Mouse (Mus musculus) hindbrain, embryonic 15.5 days (tissue): ENCODE data around the gene Cct4. TPM values are rescaled to one million over a fixed set of nuclear protein-coding genes. Genes with fewer than 3 reads are reported as not detected.
A peak's percentile ranks its signal among the peaks of the same experiment; 100 is the strongest.

Experiments used
- ATAC-seq: fragments of 200-750 bp; cut with Nextera tagmentation; 2 replicates; pipeline ENCODE4 v1.8.0; 2017; ENCODE audit warnings: low read depth, moderate number of reproducible peaks, moderate TSS enrichment; ENCODE audit not compliant: low FRiP score
- H3K27ac ChIP-seq: fragments of 300-500 bp; sonication (generic); replicated peaks from 2 replicates; pipeline ENCODE4 v1.5.1; 2015; ENCODE audit warnings: mild to moderate bottlenecking, inconsistent platforms
- H3K27me3 ChIP-seq: fragments of 300-500 bp; sonication (generic); 2 replicates; pipeline ENCODE4 v1.6.1; 2015; ENCODE audit warnings: control low read depth, inconsistent platforms
- H3K36me3 ChIP-seq: fragments of 300-500 bp; sonication (generic); 2 replicates; pipeline ENCODE4 v1.6.1; 2015; ENCODE audit warnings: control low read depth, inconsistent platforms
- H3K4me1 ChIP-seq: fragments of 300-500 bp; sonication (generic); replicated peaks from 2 replicates; pipeline ENCODE4 v1.6.1; 2015; ENCODE audit warnings: control low read depth, inconsistent platforms
- H3K4me2 ChIP-seq: fragments of 300-500 bp; sonication (generic); 2 replicates; pipeline ENCODE4 v1.6.1; 2015; ENCODE audit warnings: moderate library complexity, mild to moderate bottlenecking, inconsistent platforms
- H3K4me3 ChIP-seq: fragments of 300-500 bp; sonication (generic); 2 replicates; pipeline ENCODE4 v1.5.1; 2015; ENCODE audit warnings: mild to moderate bottlenecking, inconsistent platforms
- H3K9ac ChIP-seq: fragments of 300-500 bp; sonication (generic); 2 replicates; pipeline ENCODE4 v1.6.1; 2015; ENCODE audit warnings: inconsistent platforms
- H3K9me3 ChIP-seq: fragments of 300-500 bp; sonication (generic); 2 replicates; pipeline ENCODE4 v1.6.1; 2016; ENCODE audit warnings: control low read depth, inconsistent platforms
- WGBS: fragments of 180-500 bp; shearing (Covaris S2); methylation state at CpG from one replicate; pipeline ENCODE4 v1.1.7; 2015; 5-methylcytosine and 5-hydroxymethylcytosine counted together
- polyA plus RNA-seq: library from polyadenylated mRNA; unstranded; fragments of >200 nt; fragmentation: Nextera tagmentation; extraction: Ambion mirVana; gene quantifications from 2 replicates; pipeline ENCODE4 v1.2.1, GENCODE M21; 2015

The Cct4 gene
- polyA plus RNA-seq, 1 experiment from 2014 or later, result 259 TPM

- peak within 1 kb of the TSS; percentile 55 for H3K9ac ChIP-seq
- 49% methylated on average over 56 of the region's 56 CpGs for WGBS
- peak within 1 kb of the TSS; percentile 82 for H3K27ac ChIP-seq
- peak within 1 kb of the TSS; percentile 50 for H3K4me3 ChIP-seq
- H3K9me3 ChIP-seq, result peaks cover 11% of the 10 kb centered on the region; the same call in 1 of the 2 replicates
- peaks cover 29% of the 10 kb centered on the region for H3K4me1 ChIP-seq
- H3K27me3 ChIP-seq, result no peaks in the 10 kb centered on the region
- peak; percentile 91 for ATAC-seq
- H3K4me2 ChIP-seq, result peak within 1 kb of the TSS; percentile 56
- peaks cover 16% of the 10 kb centered on the region for H3K36me3 ChIP-seq
Observed at GRCm38 (mm10) chr11:22971835-22972709, 18.2 kb upstream of the Cct4 start, which contains the start of gene Zrsr1. Gene Zrsr1 (plus strand): TSS chr11:22972005.

- Histone ChIP-seq H3K27me3 (no peaks in the 10 kb centered on the region), H3K27ac (peak overlapping the region; percentile 82), H3K36me3 (peaks cover 16% of the 10 kb centered on the region), H3K4me3 (peak overlapping the region; percentile 50), H3K9me3 (peaks cover 11% of the 10 kb centered on the region; the same call in 1 of the 2 replicates), H3K9ac (peak overlapping the region; percentile 55), H3K4me2 (peak overlapping the region; percentile 56), H3K4me1 (peaks cover 34% of the 10 kb centered on the region)
- ATAC-seq, result peak; percentile 73
- WGBS, result 51% methylated on average over 40 of the region's 46 CpGs
Observed at GRCm38 (mm10) chr11:22972746-22973526, 17.4 kb upstream of the Cct4 start.

GRCm38 (mm10) chr11:22973599-22973998, 16.7 kb upstream of the Cct4 start:
- peak overlapping the region; percentile 45 for H3K9ac ChIP-seq
- peaks cover 38% of the 10 kb centered on the region for H3K4me1 ChIP-seq
- peak overlapping the region; percentile 72 for H3K27ac ChIP-seq
- no peaks in the 10 kb centered on the region for H3K27me3 ChIP-seq
- peaks cover 16% of the 10 kb centered on the region for H3K36me3 ChIP-seq
- no peak for ATAC-seq
- peaks cover 11% of the 10 kb centered on the region; the same call in 1 of the 2 replicates for H3K9me3 ChIP-seq
- peak overlapping the region; percentile 50 for H3K4me3 ChIP-seq
- WGBS, result 49% methylated on average over 14 of the region's 14 CpGs
- peak overlapping the region; percentile 56 for H3K4me2 ChIP-seq

DNA sequence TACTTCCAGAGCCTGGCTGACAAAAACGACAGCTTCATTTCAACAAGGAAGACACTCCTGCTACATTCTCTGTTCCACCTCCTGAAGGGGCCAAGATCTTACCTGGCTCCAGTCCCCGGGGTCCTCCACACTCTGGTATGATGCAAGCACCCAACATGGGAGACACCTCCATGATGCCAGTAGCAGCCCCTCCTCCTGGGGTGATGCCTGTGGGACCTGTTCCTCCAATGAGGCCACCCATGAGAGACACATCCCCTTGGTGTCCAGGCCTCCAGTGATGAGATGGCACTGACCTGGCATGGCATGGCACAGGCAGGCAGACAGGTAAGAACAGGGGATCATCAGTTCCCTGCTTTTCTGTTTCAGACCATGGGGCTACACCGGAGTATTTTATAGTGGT, 12.1 kb upstream of the Cct4 start:
- Histone ChIP-seq H3K4me2 (no peak overlapping the region), H3K9me3 (0 out of 2 replicates have a peak, but pooled peaks cover 4% of the 10 kb centered on the region), H3K36me3 (peaks cover 15% of the 10 kb centered on the region), H3K4me3 (no peak overlapping the region), H3K9ac (no peak overlapping the region), H3K27ac (no peak overlapping the region), H3K27me3 (no peaks in the 10 kb centered on the region), H3K4me1 (peaks cover 70% of the 10 kb centered on the region)
- no peak for ATAC-seq
- 87% methylated on average over 3 of the region's 3 CpGs for WGBS

- ATAC-seq, result no peak
- peaks cover 10% of the 10 kb centered on the region for H3K36me3 ChIP-seq
- H3K9ac ChIP-seq, result no peak overlapping the region
- H3K4me1 ChIP-seq, result peaks cover 70% of the 10 kb centered on the region
- H3K9me3 ChIP-seq, result no peaks in the 10 kb centered on the region
- no peaks in the 10 kb centered on the region for H3K27me3 ChIP-seq
- H3K4me3 ChIP-seq, result no peak overlapping the region
- H3K27ac ChIP-seq, result no peak overlapping the region
- 37% methylated on average over 1 of the region's 1 CpGs for WGBS
- no peak overlapping the region for H3K4me2 ChIP-seq
Observed at GRCm38 (mm10) chr11:22978711-22979110, 11.6 kb upstream of the Cct4 start.

GRCm38 (mm10) chr11:22979221-22979620, 11.1 kb upstream of the Cct4 start:
- Histone ChIP-seq H3K27me3 (no peaks in the 10 kb centered on the region), H3K4me3 (no peak overlapping the region), H3K36me3 (peaks cover 7% of the 10 kb centered on the region), H3K27ac (no peak overlapping the region), H3K9me3 (no peaks in the 10 kb centered on the region), H3K9ac (no peak overlapping the region), H3K4me2 (no peak overlapping the region), H3K4me1 (peaks cover 65% of the 10 kb centered on the region)
- no peak for ATAC-seq
- WGBS, result 91% methylated on average over 1 of the region's 1 CpGs

DNA sequence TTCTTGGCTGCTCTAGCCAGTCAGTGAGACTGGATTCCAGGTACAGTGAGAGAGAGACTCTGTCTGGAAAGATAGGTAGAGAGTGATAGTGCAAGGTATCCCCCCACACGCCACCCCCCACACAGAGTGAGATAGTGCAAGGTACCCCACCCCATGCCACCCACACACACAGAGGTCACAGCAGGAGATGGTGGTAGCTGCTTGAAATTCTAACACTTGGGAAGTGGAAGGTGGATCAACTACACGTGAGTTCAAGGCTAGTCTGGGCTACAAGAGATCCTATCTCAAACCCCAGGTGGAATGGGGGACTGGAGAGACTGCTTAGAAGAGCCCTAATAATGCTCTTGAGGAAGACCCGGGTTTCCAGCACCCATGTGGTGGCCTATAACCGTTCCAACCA, 9.3 kb upstream of the Cct4 start:
- Histone ChIP-seq H3K4me2 (peak overlapping the region; percentile 62), H3K4me3 (peak overlapping the region; percentile 57), H3K9me3 (no peaks in the 10 kb centered on the region), H3K36me3 (peaks cover 7% of the 10 kb centered on the region), H3K27me3 (no peaks in the 10 kb centered on the region), H3K9ac (peak overlapping the region; percentile 64; the same call in 1 of the 2 replicates), H3K4me1 (peaks cover 51% of the 10 kb centered on the region), H3K27ac (peak overlapping the region; percentile 91)
- ATAC-seq, result no peak
- 49% methylated on average over 4 of the region's 4 CpGs for WGBS

- 5% methylated on average over 12 of the region's 12 CpGs for WGBS
- Histone ChIP-seq H3K9me3 (no peaks in the 10 kb centered on the region), H3K4me1 (peaks cover 46% of the 10 kb centered on the region), H3K27ac (peak overlapping the region; percentile 91), H3K27me3 (no peaks in the 10 kb centered on the region), H3K4me2 (peak overlapping the region; percentile 62), H3K9ac (peak overlapping the region; percentile 64), H3K4me3 (peak overlapping the region; percentile 57), H3K36me3 (peaks cover 4% of the 10 kb centered on the region)
- peak; percentile 21; the same call in 1 of the 2 replicates for ATAC-seq
Observed at GRCm38 (mm10) chr11:22981543-22981950, 8.8 kb upstream of the Cct4 start.

DNA sequence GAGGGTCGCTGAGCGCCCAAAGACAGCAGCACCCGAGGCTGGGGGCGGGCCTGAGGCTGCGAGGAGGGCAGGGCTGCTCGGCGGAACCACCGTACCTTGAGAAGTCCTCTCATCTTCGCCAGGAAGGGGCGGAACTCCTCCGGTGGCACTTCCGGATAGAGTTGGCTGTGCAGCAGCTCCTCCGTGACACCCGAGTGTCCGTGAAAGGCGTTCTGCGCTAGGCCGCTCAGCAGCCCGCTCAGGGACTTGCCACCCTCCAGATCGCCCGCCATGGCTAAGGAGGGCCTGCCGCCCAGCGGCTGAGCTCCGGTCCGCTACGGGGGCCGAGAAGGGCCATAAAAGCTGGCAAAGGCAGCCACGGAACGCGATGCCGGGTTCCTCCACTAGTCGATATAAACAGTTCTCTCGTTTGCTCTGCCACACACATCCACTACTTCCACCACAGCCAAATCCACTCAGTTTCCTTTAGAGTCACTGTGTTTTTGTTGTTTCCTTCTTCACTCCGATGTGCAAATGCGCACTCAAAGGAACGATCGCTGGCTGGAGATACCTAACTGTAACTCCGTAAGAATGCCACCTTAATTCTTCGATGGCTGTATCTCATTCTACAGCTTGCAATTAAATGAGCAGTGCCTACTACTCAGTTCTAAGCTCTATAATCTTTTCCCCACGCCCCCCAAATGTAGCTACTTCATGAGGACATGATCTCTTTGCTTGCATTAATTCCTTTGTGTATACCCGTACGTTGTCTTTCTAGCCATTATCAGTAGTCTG, 8.1 kb upstream of the Cct4 start, which contains the start of the genes Gm28048 and Commd1:
Gene Gm28048, minus strand, starts transcription at position 107 of the 774 bp plus-strand sequence.
Gene Commd1, minus strand, starts transcription at position 399 of the 774 bp plus-strand sequence.
- H3K4me1 ChIP-seq, result peaks cover 39% of the 10 kb centered on the region

GRCm38 (mm10) chr11:22982846-22983245, 7.5 kb upstream of the Cct4 start:
- no peaks in the 10 kb centered on the region for H3K27me3 ChIP-seq
- H3K4me3 ChIP-seq, result no peak overlapping the region
- no peak for ATAC-seq
- H3K27ac ChIP-seq, result 0 out of 2 replicates have a peak overlapping the region, but pooled peaks have one; percentile 5
- H3K4me2 ChIP-seq, result peak overlapping the region; percentile 62; the same call in 1 of the 2 replicates
- WGBS, result 79% methylated on average over 6 of the region's 6 CpGs
- H3K4me1 ChIP-seq, result peaks cover 36% of the 10 kb centered on the region
- no peak overlapping the region for H3K9ac ChIP-seq
- no peaks in the 10 kb centered on the region; the same call in 1 of the 2 replicates for H3K36me3 ChIP-seq
- no peaks in the 10 kb centered on the region for H3K9me3 ChIP-seq

More for the DNA sequence above, 8.1 kb upstream of the Cct4 start, which contains the start of the genes Gm28048 and Commd1:
- peak within 1 kb of the TSS; percentile 91 for H3K27ac ChIP-seq
- H3K36me3 ChIP-seq, result no peaks in the 10 kb centered on the region; the same call in 1 of the 2 replicates
- 2% methylated on average over 42 of the region's 42 CpGs for WGBS
- peak within 1 kb of the TSS; percentile 62 for H3K4me2 ChIP-seq
- H3K9ac ChIP-seq, result peak within 1 kb of the TSS; percentile 64
- ATAC-seq, result peak; percentile 93
- H3K9me3 ChIP-seq, result no peaks in the 10 kb centered on the region
- no peaks in the 10 kb centered on the region for H3K27me3 ChIP-seq
- peak within 1 kb of the TSS; percentile 57 for H3K4me3 ChIP-seq

- H3K9me3 ChIP-seq, result no peaks in the 10 kb centered on the region
- H3K27ac ChIP-seq, result no peak overlapping the region
- no peaks in the 10 kb centered on the region for H3K36me3 ChIP-seq
- ATAC-seq, result no peak
- H3K4me3 ChIP-seq, result no peak overlapping the region
- no peak overlapping the region for H3K9ac ChIP-seq
- no peaks in the 10 kb centered on the region for H3K27me3 ChIP-seq
- 85% methylated on average over 3 of the region's 3 CpGs for WGBS
- no peak overlapping the region for H3K4me2 ChIP-seq
- H3K4me1 ChIP-seq, result peaks cover 15% of the 10 kb centered on the region
Observed at GRCm38 (mm10) chr11:22985510-22985909, 4.8 kb upstream of the Cct4 start.
